Mouse (Mus musculus) forelimb bud, embryonic 11.5 days (tissue): ENCODE results near the gene Ulk3.
A peak's percentile ranks its signal among the peaks of the same experiment; 100 is the strongest.

ENCODE experiments used
- DNase-seq: peaks from one replicate; pipeline ENCODE4 v3.0.0-alpha.2; 2012; ENCODE audit warnings: low read depth, low spot score

The Ulk3 gene

GRCm38 (mm10) chr9:57614786-57615185 is 25.5 kb downstream of the Ulk3 start:
- no peak for DNase-seq

GRCm38 (mm10) chr9:57617556-57618169 is 28.4 kb downstream of the Ulk3 start:
- DNase-seq, result no peak

GRCm38 (mm10) chr9:57618854-57619253 is 29.6 kb downstream of the Ulk3 start:
- DNase-seq, result no peak

GRCm38 (mm10) chr9:57620674-57621073 is 31.4 kb downstream of the Ulk3 start, which contains the start of gene Lman1l:
Lman1l (minus strand) TSS chr9:57620774.
- no peak for DNase-seq

- DNase-seq, result no peak
Observed at GRCm38 (mm10) chr9:57624295-57624694, 35.0 kb downstream of the Ulk3 start.

- no peak for DNase-seq
Observed at GRCm38 (mm10) chr9:57625674-57626500, 36.6 kb downstream of the Ulk3 start.

- DNase-seq, result no peak
Observed at GRCm38 (mm10) chr9:57627191-57627590, 37.9 kb downstream of the Ulk3 start.

- no peak for DNase-seq
Observed at GRCm38 (mm10) chr9:57627892-57628291, 38.6 kb downstream of the Ulk3 start.

GRCm38 (mm10) chr9:57628717-57629116 is 39.5 kb downstream of the Ulk3 start:
- DNase-seq, result no peak

- peak; percentile 64 for DNase-seq
Observed at GRCm38 (mm10) chr9:57629118-57629874, 40.0 kb downstream of the Ulk3 start.

- DNase-seq, result no peak
Observed at GRCm38 (mm10) chr9:57633481-57634024, 44.3 kb downstream of the Ulk3 start.

- DNase-seq, result no peak
Observed at GRCm38 (mm10) chr9:57637272-57637671, 48.0 kb downstream of the Ulk3 start.

GRCm38 (mm10) chr9:57637741-57638322 is 48.6 kb downstream of the Ulk3 start:
- DNase-seq, result no peak

- no peak for DNase-seq
Observed at GRCm38 (mm10) chr9:57638651-57639459, 49.6 kb downstream of the Ulk3 start.

- DNase-seq, result no peak
Observed at GRCm38 (mm10) chr9:57639661-57640328, 50.5 kb downstream of the Ulk3 start.

GRCm38 (mm10) chr9:57640384-57640783 is 51.1 kb downstream of the Ulk3 start:
- DNase-seq, result no peak

- no peak for DNase-seq
Observed at GRCm38 (mm10) chr9:57641022-57641421, 51.8 kb downstream of the Ulk3 start.

- DNase-seq, result no peak
Observed at GRCm38 (mm10) chr9:57641775-57642550, 52.7 kb downstream of the Ulk3 start.

- no peak for DNase-seq
Observed at GRCm38 (mm10) chr9:57643169-57643855, 54.1 kb downstream of the Ulk3 start.
